In the genomic region with DNA sequence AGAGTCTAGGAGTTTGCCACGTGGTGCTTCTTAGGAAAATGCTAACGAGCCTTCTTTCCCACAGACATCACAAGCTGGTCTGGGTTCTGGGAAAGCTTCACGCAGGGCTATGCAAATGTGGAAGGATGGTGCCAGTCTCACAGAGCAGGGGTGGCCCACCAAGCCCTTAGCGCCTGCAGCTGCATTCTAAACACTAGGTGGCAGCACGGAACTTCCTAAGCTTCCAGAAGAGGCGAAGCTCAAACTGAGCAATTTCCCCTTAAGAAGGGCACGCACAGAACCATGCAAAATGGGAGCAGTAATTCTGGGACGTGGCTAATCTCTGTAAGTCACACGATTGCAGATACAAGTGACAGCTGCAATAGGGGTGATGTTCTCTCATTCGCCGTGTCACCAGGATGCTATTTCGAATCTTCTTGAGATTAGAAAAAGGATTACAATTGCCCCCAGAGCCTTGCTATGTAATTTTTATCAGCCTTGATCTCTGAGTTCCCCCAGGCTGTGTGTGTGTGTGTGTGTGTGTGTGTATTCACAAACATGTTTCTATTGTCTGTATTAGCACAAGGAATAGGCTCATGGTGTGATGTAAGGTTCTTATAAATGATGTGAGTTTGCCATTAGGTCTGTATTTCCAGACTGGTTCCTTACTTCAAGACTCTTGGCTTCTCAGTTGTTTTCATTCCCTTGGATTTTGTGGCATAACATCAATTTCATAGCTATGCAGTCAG, we compare ENCODE assay signal across 8 mouse cellular contexts.
DNase-seq lines count a peak whose midpoint lies in the region; ATAC-seq lines count a peak whose summit lies in the region.

No protein-coding gene starts in this region.

- peaks cover 2% of the 10 kb centered on the region; the same call in 1 of the 2 replicates for H3K4me1 ChIP-seq in forebrain, embryonic 11.5 days (replicated peaks; ENCODE audit: control insufficient read depth, insufficient read depth, low read length)
- H3K4me1 ChIP-seq in heart, embryonic 16.5 days (ENCODE audit: control insufficient read depth, insufficient read depth, low read length) = peaks cover 13% of the 10 kb centered on the region; the same call in 1 of the 2 replicates
- H3K4me1 ChIP-seq in liver, embryonic 12.5 days = no peaks in the 10 kb centered on the region
- peaks cover 12% of the 10 kb centered on the region for H3K4me1 ChIP-seq in neural tube, embryonic 13.5 days (replicated peaks)

- 12% methylated on average over 12 of the region's 12 CpGs for WGBS in forebrain, embryonic 11.5 days
- 5% methylated on average over 12 of the region's 12 CpGs for WGBS in heart, embryonic 16.5 days
- 8% methylated on average over 12 of the region's 12 CpGs for WGBS in liver, embryonic 12.5 days (ENCODE audit: insufficient replicate concordance)
- 6% methylated on average over 12 of the region's 12 CpGs for WGBS in neural tube, embryonic 13.5 days

- H3K4me3 ChIP-seq in forebrain, embryonic 11.5 days (ENCODE audit: low read depth, low read length) = no peak overlapping the region
- no peak overlapping the region for H3K4me3 ChIP-seq in heart, embryonic 16.5 days (ENCODE audit: low read length)
- no peak overlapping the region for H3K4me3 ChIP-seq in liver, embryonic 12.5 days
- no peak overlapping the region for H3K4me3 ChIP-seq in neural tube, embryonic 13.5 days

- no peak overlapping the region for H3K9ac ChIP-seq in forebrain, embryonic 11.5 days (ENCODE audit: low read length)
- H3K9ac ChIP-seq in heart, embryonic 16.5 days (ENCODE audit: low read length) = no peak overlapping the region
- H3K9ac ChIP-seq in liver, embryonic 12.5 days = no peak overlapping the region
- 0 out of 2 replicates have a peak overlapping the region, but pooled peaks have one; percentile 9 for H3K9ac ChIP-seq in neural tube, embryonic 13.5 days

- peak; percentile 91 for ATAC-seq in forebrain, embryonic 11.5 days (replicated peaks; ENCODE audit: low FRiP score)
- peak; percentile 59 for ATAC-seq in heart, embryonic 16.5 days (replicated peaks; ENCODE audit: extremely low read depth, insufficient read depth, low FRiP score)
- ATAC-seq in liver, embryonic 12.5 days = peak; percentile 51; the same call in 1 of the 2 replicates
- peak; percentile 94 for ATAC-seq in neural tube, embryonic 13.5 days (ENCODE audit: low read depth)

- no peak overlapping the region for H3K4me2 ChIP-seq in forebrain, embryonic 11.5 days (ENCODE audit: low read depth, low read length, severe bottlenecking)
- no peak overlapping the region for H3K4me2 ChIP-seq in heart, embryonic 16.5 days (ENCODE audit: low read depth, low read length)
- no peak overlapping the region for H3K4me2 ChIP-seq in liver, embryonic 12.5 days
- H3K4me2 ChIP-seq in neural tube, embryonic 13.5 days = 0 out of 2 replicates have a peak overlapping the region, but pooled peaks have one; percentile 7

- H3K27ac ChIP-seq in forebrain, embryonic 11.5 days (ENCODE audit: low read depth, low read length) = no peak overlapping the region
- H3K27ac ChIP-seq in heart, embryonic 16.5 days (ENCODE audit: low read length) = no peak overlapping the region
- H3K27ac ChIP-seq in liver, embryonic 12.5 days = no peak overlapping the region
- H3K27ac ChIP-seq in neural tube, embryonic 13.5 days (replicated peaks) = peak overlapping the region; percentile 76

- peak; percentile 94 for DNase-seq in ES-CJ7 (ENCODE audit: low read depth, low spot score)
- peak; percentile 62 for DNase-seq in c-Kit-positive CD71-negative TER-119-negative erythroid progenitor cells, embryonic 14.5 days (ENCODE audit: low read depth)
- DNase-seq in forebrain, embryonic 11.5 days (ENCODE audit: low spot score) = peak; percentile 85
- peak; percentile 73 to 85 for DNase-seq in kidney, postnatal 25 days
- peak; percentile 77 for DNase-seq in thymus, postnatal 0 days (ENCODE audit: low spot score)

- no peaks in the 10 kb centered on the region for H3K27me3 ChIP-seq in forebrain, embryonic 11.5 days (ENCODE audit: control insufficient read depth, insufficient read depth, low read length)
- no peaks in the 10 kb centered on the region for H3K27me3 ChIP-seq in heart, embryonic 16.5 days (ENCODE audit: control insufficient read depth, insufficient read depth, low read length)
- H3K27me3 ChIP-seq in liver, embryonic 12.5 days (replicated peaks) = no peaks in the 10 kb centered on the region
- no peaks in the 10 kb centered on the region for H3K27me3 ChIP-seq in neural tube, embryonic 13.5 days

- no peaks in the 10 kb centered on the region for H3K36me3 ChIP-seq in forebrain, embryonic 11.5 days (ENCODE audit: control insufficient read depth, insufficient read depth, low read length)
- H3K36me3 ChIP-seq in heart, embryonic 16.5 days (ENCODE audit: control insufficient read depth, insufficient read depth) = no peaks in the 10 kb centered on the region
- no peaks in the 10 kb centered on the region for H3K36me3 ChIP-seq in liver, embryonic 12.5 days
- no peaks in the 10 kb centered on the region for H3K36me3 ChIP-seq in neural tube, embryonic 13.5 days

- no peaks in the 10 kb centered on the region for H3K9me3 ChIP-seq in forebrain, embryonic 11.5 days (ENCODE audit: control insufficient read depth, low read length)
- no peaks in the 10 kb centered on the region for H3K9me3 ChIP-seq in heart, embryonic 16.5 days (replicated peaks; ENCODE audit: control insufficient read depth, low read length)
- no peaks in the 10 kb centered on the region for H3K9me3 ChIP-seq in liver, embryonic 12.5 days (replicated peaks)
- H3K9me3 ChIP-seq in neural tube, embryonic 13.5 days = no peaks in the 10 kb centered on the region
